Mouse (Mus musculus) heart, adult 11 months (tissue): ENCODE results near the gene Cysltr1.
A peak's percentile ranks its signal among the peaks of the same experiment; 100 is the strongest.

Experiments
- DNase-seq: peaks from one replicate; pipeline ENCODE4 v3.0.0; 2022

The Cysltr1 gene

GRCm38 (mm10) chrX:106603386-106603785 lies at the start of gene Cysltr1:
Cysltr1 (minus strand) TSS chrX:106603679.
- DNase-seq: peak; percentile 94

- DNase-seq: no peak
Measured at GRCm38 (mm10) chrX:106634799-106635541, 31.5 kb upstream of the Cysltr1 start.

GRCm38 (mm10) chrX:106633543-106633942 lies 30.1 kb upstream of the Cysltr1 start:
- DNase-seq: no peak

- no peak for DNase-seq
Measured at GRCm38 (mm10) chrX:106628514-106628913, 25.0 kb upstream of the Cysltr1 start.

GRCm38 (mm10) chrX:106623667-106624066 lies 20.2 kb upstream of the Cysltr1 start:
- peak; percentile 70 for DNase-seq

GRCm38 (mm10) chrX:106622512-106622911 lies 19.0 kb upstream of the Cysltr1 start:
- no peak for DNase-seq

GRCm38 (mm10) chrX:106602574-106603258 lies 763 bp downstream of the Cysltr1 start:
- peak; percentile 58 for DNase-seq

- peak; percentile 71 for DNase-seq
Measured at GRCm38 (mm10) chrX:106595904-106596303, 7.6 kb downstream of the Cysltr1 start.

GRCm38 (mm10) chrX:106593914-106594313 lies 9.6 kb downstream of the Cysltr1 start:
- DNase-seq: no peak

- no peak for DNase-seq
Measured at GRCm38 (mm10) chrX:106582886-106583285, 20.6 kb downstream of the Cysltr1 start, which contains the start of gene Gm5127. Gm5127 (plus strand) TSS chrX:106583186.

GRCm38 (mm10) chrX:106582197-106582596 lies 21.3 kb downstream of the Cysltr1 start:
- DNase-seq: no peak

- no peak for DNase-seq
Measured at GRCm38 (mm10) chrX:106580410-106580809, 23.1 kb downstream of the Cysltr1 start.

- DNase-seq: no peak
Measured at GRCm38 (mm10) chrX:106578966-106579365, 24.5 kb downstream of the Cysltr1 start.

- no peak for DNase-seq
Measured at GRCm38 (mm10) chrX:106555457-106555856, 48.0 kb downstream of the Cysltr1 start.

GRCm38 (mm10) chrX:106536359-106536758 lies 67.1 kb downstream of the Cysltr1 start:
- no peak for DNase-seq
